Mouse (Mus musculus) kidney, postnatal 36 days (tissue): Measurements from ENCODE around the gene Gars.

Experiments used
- DNase-seq, 2 experiments: peaks; one replicate each; pipeline ENCODE4 v3.0.0; 2021 to 2022; ENCODE audit warnings: mixed read lengths in 2 of 2

The Gars gene

DNA sequence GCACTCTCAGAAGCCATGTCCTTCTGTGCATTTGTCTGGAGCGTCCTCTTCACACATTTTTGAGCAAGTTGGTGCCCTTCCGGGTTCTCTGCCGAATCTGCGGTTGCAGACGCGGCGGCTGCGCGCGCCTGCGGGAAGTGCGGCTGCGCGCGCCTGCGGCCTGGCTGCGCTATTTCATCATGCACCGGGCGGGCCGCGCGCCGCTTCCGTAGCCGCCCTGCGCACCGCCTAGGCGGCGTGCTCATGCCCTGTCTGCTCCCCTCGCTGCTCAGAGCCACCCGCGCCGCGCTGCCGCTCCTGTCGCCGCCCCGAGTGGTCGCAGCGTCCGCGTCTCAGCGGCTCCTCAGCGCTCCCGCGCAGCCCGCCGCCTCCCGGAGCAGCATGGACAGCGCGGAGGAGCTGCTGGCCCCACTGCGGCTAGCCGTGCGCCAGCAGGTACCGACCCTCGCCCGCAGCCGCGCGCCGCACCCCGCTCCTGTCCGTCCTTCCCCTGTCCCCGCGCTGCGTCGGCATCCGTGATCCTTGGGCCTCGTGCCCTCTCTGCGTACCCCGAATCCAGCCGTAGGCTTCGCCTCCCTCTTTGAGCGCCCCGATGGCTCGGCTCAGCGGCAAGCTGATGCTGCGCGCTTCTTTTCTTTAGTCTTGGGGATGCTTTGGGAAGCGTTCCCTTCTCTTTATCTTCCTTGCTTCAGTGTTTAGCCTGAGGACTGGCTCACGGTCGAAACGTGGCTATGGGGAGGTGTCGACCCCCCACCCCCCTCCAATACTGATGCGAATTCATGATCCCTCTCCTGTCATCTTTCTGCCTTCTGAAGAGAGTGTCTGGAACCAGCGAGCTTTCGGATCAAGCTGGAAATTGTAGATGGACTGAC lies at the start of gene Gars:
TSS of gene Gars (plus strand) at position 209 of the 872 bp plus-strand sequence.
- DNase-seq, result peak; percentile 88 to 93

DNA sequence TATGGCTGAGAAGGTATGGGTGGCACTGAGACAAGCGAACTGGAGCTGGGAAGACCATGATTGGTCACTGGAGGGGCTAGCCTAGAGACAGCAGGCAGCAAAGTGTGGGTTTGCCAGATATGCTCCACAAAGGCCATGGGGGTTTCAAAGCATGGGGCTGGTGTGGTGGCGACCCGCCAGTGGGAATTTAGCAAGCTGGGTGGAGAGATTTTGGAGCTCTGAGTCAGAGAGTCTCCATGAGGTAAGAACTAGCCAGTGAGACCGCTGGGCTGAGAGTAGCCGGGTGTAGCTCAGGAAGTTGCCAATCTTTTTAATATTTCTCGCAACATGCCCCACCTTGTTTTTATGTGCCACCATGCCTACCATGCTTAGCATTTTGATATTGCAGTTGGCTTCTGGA lies 49.7 kb upstream of the Gars start:
- no peak for DNase-seq

DNA sequence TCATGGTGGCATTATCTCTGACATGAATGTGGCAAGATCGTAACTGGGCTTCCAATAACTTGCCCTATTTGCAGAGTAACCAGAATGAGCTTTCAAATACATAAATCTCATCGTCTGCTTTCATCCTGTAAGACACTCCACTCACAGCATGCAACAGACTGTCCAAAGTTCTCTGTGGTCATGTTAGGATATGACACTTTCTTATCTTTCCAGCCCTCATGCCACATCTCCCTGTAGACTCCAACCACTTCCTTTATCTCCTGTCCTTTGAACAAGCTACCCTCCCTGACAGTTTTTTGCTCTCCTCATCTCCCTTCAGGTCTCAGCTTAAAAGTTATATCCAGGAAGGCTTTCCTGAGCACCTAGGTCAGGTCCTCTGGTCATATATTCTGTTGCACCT lies 46.6 kb upstream of the Gars start:
- no peak for DNase-seq

DNA sequence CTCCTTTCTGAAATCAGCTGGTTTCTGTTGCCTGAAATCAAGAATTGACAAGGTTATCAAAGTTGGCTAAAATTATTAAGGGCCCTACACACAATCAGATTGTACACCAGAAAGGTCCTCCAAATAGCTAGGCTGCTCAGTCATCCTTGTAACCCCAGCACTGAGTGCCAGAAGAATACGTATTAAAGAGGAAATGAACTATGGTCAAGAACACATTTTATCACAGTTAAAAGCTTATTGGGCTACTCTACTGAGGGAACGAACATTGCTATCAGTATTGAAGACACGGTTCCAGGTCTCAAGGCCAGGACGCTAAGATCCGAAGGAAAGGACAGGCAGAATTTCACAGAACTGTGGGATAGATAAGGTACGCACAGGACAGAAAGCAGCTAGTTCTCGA lies 45.7 kb upstream of the Gars start:
- no peak for DNase-seq

DNA sequence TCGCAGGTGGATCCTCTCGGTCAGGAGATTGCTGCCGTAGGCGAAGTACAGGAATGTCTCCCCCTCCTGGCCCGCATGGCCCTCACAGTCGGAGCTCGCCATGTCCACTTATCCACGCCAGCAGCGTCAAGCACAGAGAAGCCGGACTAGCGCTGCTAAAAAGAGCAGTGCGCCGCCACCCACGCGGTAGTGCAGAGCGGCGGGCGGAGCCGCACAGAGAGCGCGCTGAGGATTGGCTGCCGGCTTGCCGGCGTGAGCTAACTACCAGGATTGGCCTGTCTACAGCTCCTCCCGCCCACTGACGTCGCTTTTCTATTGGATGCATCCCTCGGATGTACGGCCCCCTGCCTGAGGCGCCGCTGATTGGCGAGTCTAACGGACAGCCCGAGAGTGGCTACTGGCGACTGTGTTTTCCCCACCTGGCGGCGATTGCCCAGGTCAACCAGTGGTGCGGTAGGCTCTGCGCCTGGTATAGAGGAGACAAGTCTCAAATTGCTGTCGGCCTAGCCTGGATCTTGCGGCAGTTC lies 45.0 kb upstream of the Gars start, which contains the start of gene Ggct:
TSS of gene Ggct (minus strand) at position 217 of the 527 bp plus-strand sequence.
- DNase-seq, result peak; percentile 97 to 99

DNA sequence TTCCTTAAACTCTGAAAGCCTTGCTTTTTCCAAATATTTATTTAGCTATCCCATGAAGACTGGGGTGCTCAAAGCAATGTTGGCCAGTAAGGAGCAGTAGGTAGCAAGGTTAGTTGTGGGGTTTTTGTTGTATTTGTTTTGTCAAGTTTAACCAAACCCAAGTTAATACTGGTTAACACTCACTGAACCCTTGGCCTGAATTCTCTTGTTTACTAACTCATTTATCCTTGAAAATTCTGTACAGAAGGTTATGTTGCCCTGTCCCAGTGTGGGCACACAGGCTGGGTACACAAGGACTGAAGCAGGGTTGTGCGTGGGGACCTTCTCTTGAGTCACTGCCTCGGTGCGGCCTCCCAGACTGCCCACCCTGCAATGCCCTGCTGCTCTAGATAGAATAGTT lies 41.4 kb upstream of the Gars start:
- peak; percentile 29 to 40 for DNase-seq

DNA sequence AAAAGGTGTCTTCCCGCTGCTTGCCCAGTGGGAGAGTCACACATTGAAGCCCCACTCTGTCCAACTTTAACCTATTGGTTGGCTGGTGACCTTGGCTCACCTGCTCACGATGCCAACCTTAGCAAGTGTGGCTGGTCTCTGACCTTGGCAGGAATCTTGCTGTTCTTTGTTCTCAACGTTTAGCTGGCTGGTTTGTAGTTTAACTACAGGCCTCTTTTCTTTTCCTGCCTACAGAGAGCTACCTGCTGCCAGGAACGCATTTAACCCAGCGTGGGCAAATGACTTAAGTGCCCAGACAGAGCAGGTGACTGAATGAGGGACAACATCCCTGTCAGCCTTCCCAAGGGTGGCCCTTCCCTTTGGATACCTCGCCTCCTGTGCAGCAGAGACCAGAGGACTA lies 40.1 kb upstream of the Gars start:
- peak; percentile 72 to 85 for DNase-seq

DNA sequence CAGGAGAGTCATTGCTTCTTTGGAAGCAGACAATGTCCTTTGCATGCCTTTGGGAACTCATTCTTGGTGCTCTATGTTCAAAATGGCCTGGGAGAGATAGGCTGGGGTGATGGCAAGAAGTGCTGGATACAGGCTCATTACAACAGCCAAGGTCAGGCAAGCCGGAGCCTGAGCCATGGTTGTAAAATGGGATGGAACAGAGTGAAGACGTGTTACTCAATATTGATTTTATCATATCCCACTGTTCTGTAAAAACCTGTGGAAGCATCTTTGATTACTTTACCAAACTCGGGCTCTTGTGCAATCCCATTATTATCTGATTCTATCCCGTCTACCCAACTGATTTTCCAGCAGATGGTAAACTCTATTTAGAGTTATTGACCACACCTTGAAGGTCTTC lies 36.5 kb upstream of the Gars start:
- no peak for DNase-seq

DNA sequence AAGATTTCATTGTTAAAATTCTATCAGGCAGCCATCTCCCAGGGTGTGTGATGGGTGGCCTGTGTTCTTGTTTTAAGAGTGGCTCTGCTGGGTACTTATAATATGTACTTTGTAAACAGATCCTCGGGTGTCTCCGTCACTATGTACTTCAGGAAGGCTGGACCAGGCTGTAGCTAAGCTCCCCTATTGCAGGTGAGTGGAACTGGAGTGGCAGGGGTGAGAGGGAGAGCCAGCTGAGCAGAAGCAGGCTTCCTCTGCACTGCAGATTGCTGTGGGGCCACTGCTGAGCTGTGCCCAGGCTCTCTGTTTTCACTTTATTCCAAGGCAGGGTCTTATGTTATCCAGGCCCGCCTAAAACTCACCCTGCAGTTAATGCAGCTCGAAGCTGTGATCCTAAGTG lies 35.4 kb upstream of the Gars start:
- no peak for DNase-seq

DNA sequence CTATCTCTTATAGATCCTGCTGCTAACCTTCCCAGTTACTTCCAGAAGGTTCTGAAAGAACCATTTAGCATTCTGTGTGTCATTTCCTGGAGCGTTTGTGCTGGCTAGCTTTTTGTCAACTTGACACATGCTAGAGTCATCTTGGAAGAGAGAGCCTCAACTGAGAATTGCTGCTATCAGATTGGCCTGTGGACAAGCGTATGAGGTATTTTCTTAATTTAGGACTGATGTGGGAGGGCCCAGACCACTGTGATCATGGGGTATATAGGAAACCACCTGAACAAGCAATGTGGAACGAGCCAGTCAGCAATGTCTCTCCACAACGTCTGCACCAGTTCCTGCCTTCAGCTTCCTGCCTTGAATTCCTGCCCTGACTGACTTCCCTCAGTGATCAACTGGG lies 34.2 kb upstream of the Gars start:
- DNase-seq, result no peak

DNA sequence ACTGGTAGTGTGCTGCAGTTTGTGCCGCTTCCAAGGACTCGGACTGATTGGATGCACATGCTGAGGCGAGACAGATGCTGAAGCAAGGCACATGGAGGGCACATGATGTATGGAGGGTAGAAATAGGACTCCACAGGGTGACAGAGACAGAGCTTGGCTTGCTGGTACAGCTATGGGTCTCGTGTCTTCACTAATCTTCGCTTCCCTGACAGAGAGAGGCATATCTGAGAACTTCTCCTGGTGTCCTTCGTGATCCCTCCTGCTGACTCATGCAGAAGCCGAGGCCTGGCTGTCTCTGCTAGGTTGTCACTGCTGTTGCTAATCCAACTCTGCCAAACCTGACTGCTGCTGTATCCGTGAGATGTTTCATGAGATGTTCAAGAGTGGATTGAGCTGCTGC lies 29.4 kb upstream of the Gars start:
- no peak for DNase-seq

DNA sequence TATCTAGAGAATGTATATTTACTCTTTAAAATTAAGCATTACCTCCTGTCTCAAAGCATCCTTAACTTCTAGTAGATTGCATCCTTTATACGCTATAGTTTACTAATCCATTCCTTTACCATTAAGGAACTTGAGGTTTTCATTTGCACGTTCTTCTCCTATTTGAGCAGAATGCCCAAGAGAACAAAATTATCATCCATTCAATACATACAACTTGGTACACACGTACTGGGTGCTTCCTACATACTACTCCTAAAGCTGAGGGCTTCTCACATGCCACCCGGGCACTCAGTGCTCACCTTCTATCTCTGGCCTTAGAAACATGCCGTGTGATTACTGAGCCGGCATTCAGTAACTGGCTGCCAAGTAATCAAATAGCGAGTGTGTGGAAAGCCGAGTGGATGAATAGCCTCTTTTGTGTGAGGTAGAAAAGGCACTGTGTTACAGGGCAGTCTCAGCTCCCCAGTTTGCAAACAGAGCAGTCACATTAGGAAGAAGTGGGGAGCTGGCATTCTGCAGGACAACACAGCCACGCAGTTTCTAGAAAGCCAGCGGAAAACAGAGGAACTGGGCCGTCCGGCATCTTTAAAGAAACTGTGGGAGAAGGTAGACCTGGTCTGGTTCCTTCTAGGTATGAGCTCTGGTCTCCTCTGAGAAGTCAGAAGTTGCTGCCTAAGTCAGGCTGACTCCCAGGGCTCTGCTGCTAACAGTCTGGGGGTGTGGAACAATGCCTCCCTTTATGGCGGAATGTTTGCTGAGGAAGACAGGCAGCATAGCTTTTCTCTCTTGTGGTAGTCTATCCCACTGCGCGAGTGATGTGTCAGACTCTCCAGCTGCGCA lies 28.2 kb upstream of the Gars start:
- no peak for DNase-seq

DNA sequence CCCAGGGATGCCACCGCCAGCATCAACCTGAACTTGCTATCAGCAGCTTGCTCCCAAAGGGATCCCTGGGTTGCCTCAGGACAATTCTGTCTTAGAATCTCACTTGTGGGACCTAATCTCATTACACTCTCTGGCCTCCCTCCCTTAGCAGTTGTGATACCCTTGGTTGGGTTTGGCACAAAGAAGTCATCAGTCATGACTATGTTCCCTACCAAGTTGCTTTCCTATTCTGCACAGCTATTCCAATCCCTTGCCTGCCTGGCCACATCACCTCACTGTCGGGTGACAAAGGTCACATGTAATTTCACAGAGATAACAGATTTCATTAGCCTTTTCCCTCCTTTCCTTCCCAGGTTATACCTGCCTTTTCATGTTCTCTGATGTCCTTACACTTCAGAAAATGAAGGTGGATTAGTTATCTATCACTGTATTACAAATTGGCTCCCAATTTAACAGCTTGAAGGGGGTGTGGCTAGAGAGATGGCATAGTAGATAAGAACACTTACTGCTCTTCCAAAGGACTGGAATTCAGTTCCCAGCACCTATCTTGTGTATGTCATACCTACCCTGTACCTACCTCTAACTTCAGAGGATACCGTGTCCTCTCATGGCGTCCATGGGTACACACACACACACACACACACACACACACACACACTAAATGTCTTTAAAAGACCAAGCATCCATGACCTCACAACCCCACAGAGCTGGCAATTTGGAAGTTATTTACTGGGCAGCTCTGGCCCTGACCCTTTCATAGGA lies 27.3 kb upstream of the Gars start:
- no peak for DNase-seq

DNA sequence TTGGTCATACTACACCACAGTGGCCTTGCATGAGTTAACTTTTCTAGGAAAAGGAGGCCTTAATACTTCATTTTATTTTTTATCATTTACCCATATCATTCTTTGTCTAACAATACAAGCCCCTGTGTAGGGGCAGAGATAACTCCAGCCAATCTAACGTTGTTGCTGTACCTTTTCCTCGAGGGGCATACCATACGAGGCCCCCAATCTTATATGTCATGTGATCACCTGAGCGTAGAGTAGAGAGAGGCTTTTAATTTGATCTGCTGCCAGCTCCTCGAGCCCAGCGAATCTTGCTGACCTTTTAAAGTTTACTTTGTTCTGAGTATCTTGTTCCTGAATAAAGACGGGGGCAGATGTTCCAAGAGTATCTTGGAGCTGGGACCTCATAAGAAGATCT lies 25.3 kb upstream of the Gars start:
- DNase-seq, result no peak

DNA sequence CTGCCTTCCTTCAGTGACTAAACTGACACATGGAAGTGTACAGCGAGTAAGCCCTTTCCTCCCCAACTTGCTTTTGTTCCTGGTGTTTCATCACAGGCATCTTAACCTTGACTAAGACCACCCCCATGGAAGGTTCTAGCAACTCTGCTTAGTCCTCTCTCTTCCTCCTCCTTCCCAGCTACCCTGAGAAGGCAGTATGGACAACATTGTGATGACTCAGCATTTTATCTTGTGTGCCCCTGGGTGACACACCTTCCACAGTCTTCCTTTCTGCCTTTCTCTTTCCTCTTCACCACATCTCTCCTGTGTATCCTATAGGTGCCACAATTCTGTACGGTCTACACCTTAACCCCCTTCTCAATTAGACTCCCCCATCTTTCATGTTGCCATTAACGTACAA lies 23.6 kb upstream of the Gars start:
- no peak for DNase-seq

DNA sequence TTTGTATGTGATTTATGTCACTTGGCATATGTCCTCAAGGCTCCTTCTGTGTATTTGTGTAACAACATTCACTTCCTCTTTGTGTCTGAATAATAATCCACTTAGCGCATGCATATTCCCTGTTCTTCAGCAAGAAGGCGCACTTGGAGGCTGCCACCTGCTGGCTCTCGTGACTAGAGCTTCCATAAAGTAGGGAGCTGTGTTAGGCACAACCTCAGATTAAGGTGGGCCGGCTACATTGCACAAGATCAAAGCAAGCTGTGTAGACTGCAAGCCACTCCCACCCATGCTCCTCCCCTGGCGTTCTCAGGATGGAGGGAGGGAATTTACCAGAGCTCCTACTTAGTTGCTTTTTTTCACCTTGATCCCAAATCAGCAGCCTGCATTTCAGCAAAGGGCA lies 21.6 kb upstream of the Gars start:
- DNase-seq, result peak; percentile 69 to 82

DNA sequence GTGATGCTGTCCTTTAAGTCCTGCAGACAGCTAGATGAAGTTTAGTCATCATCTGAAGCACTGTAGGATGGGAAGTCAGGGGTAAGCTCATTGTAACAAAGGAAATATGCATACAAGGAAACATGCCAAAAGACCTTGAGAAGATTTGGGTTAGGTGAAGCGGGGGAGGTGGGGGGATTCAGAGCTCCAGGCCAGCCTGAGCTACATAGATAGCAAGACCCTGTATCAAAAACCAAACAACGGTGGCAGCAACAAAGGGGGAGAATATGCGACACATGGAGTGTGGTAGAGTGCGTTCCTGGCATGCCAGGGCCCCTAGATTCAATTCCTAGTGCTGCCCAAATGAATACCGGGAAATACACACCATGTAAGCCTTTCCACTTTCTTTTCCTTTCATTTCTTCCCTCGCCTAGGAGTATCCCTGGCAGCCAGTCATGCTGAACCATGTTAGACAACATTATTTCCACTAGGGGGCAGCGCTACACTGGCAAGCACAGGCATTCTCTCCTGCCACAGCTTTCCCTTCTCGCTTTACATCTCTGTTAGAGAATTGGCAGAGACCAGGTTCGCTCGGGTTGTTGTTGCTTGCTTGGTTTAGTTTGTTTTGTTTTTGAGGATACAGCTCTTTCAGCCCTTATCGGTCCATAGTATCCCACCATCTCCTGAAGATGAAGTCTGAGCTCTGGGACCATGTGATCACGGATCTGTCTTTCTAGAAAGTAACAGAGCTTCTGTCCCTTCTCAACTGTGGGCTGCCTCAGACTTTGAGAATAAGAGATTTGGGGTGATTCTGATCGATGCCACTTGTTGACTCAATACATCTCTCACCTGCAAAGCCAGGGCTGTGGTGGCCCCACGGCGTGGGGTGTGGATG lies 20.9 kb upstream of the Gars start:
- peak; percentile 74 to 77 for DNase-seq

DNA sequence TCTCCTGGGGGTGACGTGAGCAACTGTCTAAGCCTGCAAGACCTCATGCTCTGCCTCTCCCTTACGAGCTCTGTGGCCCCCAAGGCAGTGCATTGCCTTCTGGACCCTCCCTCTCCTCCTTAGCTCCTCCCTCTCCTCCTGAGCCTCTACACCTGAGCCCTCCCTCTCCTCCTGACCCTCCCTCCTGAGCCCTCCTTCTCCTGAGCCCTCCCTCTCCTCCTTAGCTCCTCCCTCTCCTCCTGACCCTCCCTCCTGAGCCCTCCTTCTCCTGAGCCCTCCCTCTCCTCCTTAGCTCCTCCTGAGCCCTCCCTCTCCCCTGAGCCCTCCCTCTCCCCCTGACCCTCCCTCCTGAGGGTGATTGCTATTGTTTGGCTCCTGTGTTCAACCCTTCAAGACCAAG lies 19.4 kb upstream of the Gars start:
- DNase-seq, result no peak

DNA sequence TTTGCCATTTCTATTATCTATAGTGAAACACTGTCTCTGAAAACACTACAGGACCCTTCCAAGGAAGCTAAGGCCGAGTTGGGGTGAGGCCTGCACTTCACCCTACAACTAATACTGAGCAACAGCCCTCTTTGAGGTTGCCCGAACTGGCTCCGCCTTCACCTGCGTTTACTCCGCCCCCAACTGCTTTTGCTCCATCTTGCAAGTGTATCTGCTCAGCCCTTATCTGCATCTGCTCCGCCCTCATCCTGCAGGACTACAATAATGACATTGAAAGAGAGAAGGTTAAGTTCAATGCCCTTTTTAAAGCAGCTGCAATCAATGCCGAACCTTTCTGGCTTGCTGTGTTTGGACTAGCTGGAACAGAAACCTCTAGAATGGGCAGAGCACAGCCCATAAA lies 16.0 kb upstream of the Gars start:
- no peak for DNase-seq

DNA sequence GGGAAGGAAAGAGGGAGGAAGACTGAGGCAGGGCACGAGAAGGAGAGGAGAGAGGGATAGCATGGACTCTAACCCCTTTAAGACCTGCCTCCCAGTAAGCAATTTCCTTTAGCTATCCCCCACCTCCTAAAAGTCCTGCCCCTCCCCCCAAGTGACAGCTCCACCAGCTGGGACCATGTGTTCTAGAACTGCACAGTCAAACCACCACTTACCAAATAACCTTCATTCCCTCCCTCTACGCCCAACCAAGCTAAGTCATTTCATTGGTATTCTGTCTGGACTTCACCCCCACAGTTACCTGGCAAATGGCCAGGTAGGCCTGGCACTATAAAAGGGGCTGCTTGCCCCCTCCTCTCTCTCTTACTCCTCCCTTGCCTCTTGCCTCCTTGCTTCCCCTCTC lies 10.2 kb upstream of the Gars start:
- no peak for DNase-seq

DNA sequence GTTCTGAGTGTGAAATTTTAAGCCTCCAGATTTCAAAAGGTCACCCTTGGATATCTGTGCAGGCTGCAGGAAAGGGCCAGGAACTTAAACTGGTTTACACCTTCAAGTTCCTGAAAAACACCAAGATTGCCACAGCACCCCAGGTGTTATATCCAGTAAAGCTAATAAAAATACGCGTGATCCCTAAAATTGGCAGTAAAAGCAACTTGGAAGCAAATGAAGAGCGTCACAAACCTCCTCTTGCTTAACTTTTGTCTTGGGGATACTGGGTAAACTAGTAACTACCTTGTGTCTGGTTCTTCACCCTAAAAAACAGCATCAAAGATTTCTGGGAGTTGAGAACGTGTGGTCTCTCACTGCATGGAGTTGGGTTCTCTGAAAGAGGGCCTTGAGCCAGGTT lies 1.1 kb upstream of the Gars start:
- no peak for DNase-seq
